24 mouse cellular contexts compared by ENCODE assay signal in genomic region chr10:56427827-56428226, GRCm38 (mm10). TPM values are rescaled to one million over a fixed set of nuclear protein-coding genes. Genes with fewer than 3 reads are reported as not detected.
DNase-seq lines count a peak whose midpoint lies in the region; ATAC-seq and TF ChIP-seq lines count a peak whose summit lies in the region.
"Had no signal": no experiment of that assay in that cellular context is flagged by ENCODE, and none has a peak within 500 bp of the region (broad histone marks: within the 10 kb centered on the region; RNA-seq: fewer than 3 reads in every experiment).

No protein-coding gene starts in this region.

- in situ Hi-C loops in CH12.LX (cut with MboI; ENCODE audit: low pct_ligation_motif_present, low pct_unique_long_range_greater_than_20kb, low sequenced_read_pairs) = no loop called here

- H3K79me2 ChIP-seq in CH12.LX (replicated peaks; ENCODE audit: control insufficient read depth, extremely low read depth, insufficient read depth, poor library complexity, severe bottlenecking) = no peaks in the 10 kb centered on the region

- TF ChIP-seq EP300 in CH12.LX (IDR thresholded peaks at IDR 0.05; ENCODE audit: low read length) = no peak

- no peak for TF ChIP-seq RAD21 in CH12.LX (IDR thresholded peaks at IDR 0.05; ENCODE audit: low read depth, low read length)

- H3K4me3 ChIP-seq in CH12.LX (replicated peaks in 1 of 3; ENCODE audit: low read depth in 2 of 3, low read length in 2 of 3, poor library complexity in 1 of 3) = no peak overlapping the region
- H3K4me3 ChIP-seq: embryonic facial prominence, embryonic 10.5 days; embryonic facial prominence, embryonic 12.5 days; forebrain, embryonic 13.5 days; forebrain, embryonic 15.5 days had no signal

- H3K9me3 ChIP-seq in CH12.LX (replicated peaks; ENCODE audit: low read length) = no peaks in the 10 kb centered on the region
- H3K9me3 ChIP-seq: embryonic facial prominence, embryonic 10.5 days; embryonic facial prominence, embryonic 12.5 days; forebrain, embryonic 13.5 days; forebrain, embryonic 15.5 days had no signal

- TF ChIP-seq POLR2A in CH12.LX (IDR thresholded peaks at IDR 0.05; ENCODE audit: low read depth, low read length) = no peak

- no peak overlapping the region for H3K27ac ChIP-seq in CH12.LX (ENCODE audit: insufficient read depth, low read depth)
- H3K27ac ChIP-seq: embryonic facial prominence, embryonic 10.5 days; embryonic facial prominence, embryonic 12.5 days; forebrain, embryonic 13.5 days; forebrain, embryonic 15.5 days had no signal

- peak; percentile 72 for ATAC-seq in common myeloid progenitor, adult 5-6 weeks (replicated peaks; ENCODE audit: low read depth, poor library complexity, severe bottlenecking)
- peak; percentile 81 for ATAC-seq in megakaryocyte, adult 5-6 weeks (ENCODE audit: poor library complexity, severe bottlenecking)
- ATAC-seq in monocyte, adult 5-6 weeks (replicated peaks; ENCODE audit: insufficient number of reproducible peaks, low FRiP score, low TSS enrichment, poor library complexity, severe bottlenecking) = peak; percentile 40; the same call in 1 of the 2 replicates
- no peak for ATAC-seq in frontal cortex, adult (ENCODE audit: low TSS enrichment)
- ATAC-seq in megakaryocyte-erythroid progenitor cell, adult 5-6 weeks (replicated peaks; ENCODE audit: low FRiP score, low TSS enrichment, poor library complexity, severe bottlenecking) = no peak
- ATAC-seq: CD4-positive, CD25-positive, alpha-beta regulatory T cell, adult 4 months; forebrain, embryonic 13.5 days; forebrain, embryonic 15.5 days; forebrain, postnatal 0 days had no signal

- TF ChIP-seq CTCF in CH12.LX (conservative IDR thresholded peaks at IDR 0.05 in 1 of 2, IDR thresholded peaks at IDR 0.05 in 1 of 2; ENCODE audit: low read depth in 2 of 2, low read length in 2 of 2) = no peak

- H3K9ac ChIP-seq in CH12.LX (ENCODE audit: insufficient read depth, low read depth) = no peak overlapping the region
- H3K9ac ChIP-seq: embryonic facial prominence, embryonic 12.5 days; forebrain, embryonic 13.5 days; forebrain, embryonic 15.5 days; forebrain, postnatal 0 days had no signal

- peak; percentile 54 for DNase-seq in CH12.LX (ENCODE audit: extremely low read depth)
- no peak for DNase-seq in layer of hippocampus, adult 11-12 months (ENCODE audit: low spot score)
- no peak for DNase-seq in layer of hippocampus, adult 9-11 months
- DNase-seq: adrenal gland, adult 2 months; adrenal gland, postnatal 10 days; adrenal gland, postnatal 25 days; B cell, adult 2 months; cerebellum, adult 11-12 months; cerebellum, adult 2 months; cerebellum, adult 9-11 months; cerebellum, postnatal 14 days; cerebellum, postnatal 36 days; forebrain, postnatal 0 days had no signal

- H3K4me2 ChIP-seq in CH12.LX (ENCODE audit: insufficient read depth, low read depth, poor library complexity, severe bottlenecking) = no peak overlapping the region
- H3K4me2 ChIP-seq: embryonic facial prominence, embryonic 12.5 days; forebrain, embryonic 13.5 days; forebrain, embryonic 15.5 days had no signal

- no peaks in the 10 kb centered on the region for H3K36me3 ChIP-seq in CH12.LX (replicated peaks in 1 of 2; ENCODE audit: control insufficient read depth in 1 of 2, insufficient read depth in 1 of 2, low read length in 1 of 2)
- H3K36me3 ChIP-seq: embryonic facial prominence, embryonic 10.5 days; embryonic facial prominence, embryonic 12.5 days; forebrain, embryonic 15.5 days had no signal

- peaks cover 0 to 39% of the 10 kb centered on the region in 2 experiments; a peak in 2 of 4 replicates for H3K4me1 ChIP-seq in CH12.LX (ENCODE audit: control insufficient read depth in 1 of 2, insufficient read depth in 2 of 2)
- H3K4me1 ChIP-seq: forebrain, embryonic 13.5 days; forebrain, embryonic 15.5 days had no signal

- dilution Hi-C loops in CH12.LX (cut with MboI; ENCODE audit: extremely low pct_ligation_motif_present, extremely low pct_unique_long_range_greater_than_20kb, low sequenced_read_pairs) = no loop called here

- H3K27me3 ChIP-seq in CH12.LX (replicated peaks) = no peaks in the 10 kb centered on the region
- H3K27me3 ChIP-seq: embryonic facial prominence, embryonic 12.5 days; forebrain, embryonic 13.5 days; forebrain, embryonic 15.5 days had no signal

TF ChIP-seq in CH12.LX, 34 proteins besides CTCF, POLR2A, EP300 and RAD21:
- peak; percentile 93 for TF ChIP-seq ZNF384 (IDR thresholded peaks at IDR 0.05; ENCODE audit: low read depth, low read length)
- TF ChIP-seq NELFE (IDR thresholded peaks at IDR 0.05; ENCODE audit: low read depth, low read length) = no peak

RNA-seq across cellular contexts. Expression of gene Gja1, which starts 50.7 kb away (rescaled TPM):
- 37.3 and 45.0 TPM in 2 replicates for total RNA-seq in CH12.LX (2012; rRNA removed)
- total RNA-seq in CH12.LX (2014; rRNA removed) = 20.6 and 26.0 TPM in 2 replicates
- polyA plus RNA-seq in CH12.LX (2012; ENCODE audit: insufficient read length, low read depth) = 24.0 and 31.2 TPM in 2 replicates
- total RNA-seq in common myeloid progenitor, adult 5-6 weeks (2017) = 14.8 and 16.1 TPM in 2 replicates
- total RNA-seq in megakaryocyte, adult 5-6 weeks (2015) = 1.1 and 1.3 TPM in 2 replicates
- total RNA-seq in megakaryocyte, adult 5-6 weeks (2017) = 1.9 and 2.1 TPM in 2 replicates
- total RNA-seq in monocyte, adult 5-6 weeks (2017) = not detected in 3 replicates
- total RNA-seq in megakaryocyte-erythroid progenitor cell, adult 5-6 weeks (2014; fragmentation: Nextera tagmentation) = 18.5 and 19.3 TPM in 2 replicates
- 35.0 and 35.8 TPM in 2 replicates for total RNA-seq in megakaryocyte-erythroid progenitor cell, adult 5-6 weeks (2017)
- total RNA-seq: MEL had no signal

Comparison
In these comparisons a context has a peak if more than half of its experiments do, and no peak if none do; other contexts are left out.
1. ATAC-seq: peak in common myeloid progenitor, adult 5-6 weeks (single experiment), megakaryocyte, adult 5-6 weeks (single experiment) and monocyte, adult 5-6 weeks (single experiment); none in frontal cortex, adult (single experiment) and megakaryocyte-erythroid progenitor cell, adult 5-6 weeks (single experiment).